Mouse (Mus musculus): ENCODE results near the gene Ddx27.
"Not testable (repeated sequence)": the region's sequence is repeated elsewhere in the genome, so short reads cannot be mapped to it uniquely, and the experiment has no call there.

The Ddx27 gene

GRCm38 (mm10) chr2:167014702-167015381, at the start of gene Ddx27:
Gene Ddx27 (plus strand): TSS chr2:167015193.
- in situ Hi-C loops (cut with MboI; ENCODE audit: low sequenced_read_pairs), result no loop called here

- in situ Hi-C loops (cut with MboI; ENCODE audit: low sequenced_read_pairs), result no loop called here
These were observed 41.8 kb upstream of the Ddx27 start for GRCm38 (mm10) chr2:166973153-166973552.

DNA sequence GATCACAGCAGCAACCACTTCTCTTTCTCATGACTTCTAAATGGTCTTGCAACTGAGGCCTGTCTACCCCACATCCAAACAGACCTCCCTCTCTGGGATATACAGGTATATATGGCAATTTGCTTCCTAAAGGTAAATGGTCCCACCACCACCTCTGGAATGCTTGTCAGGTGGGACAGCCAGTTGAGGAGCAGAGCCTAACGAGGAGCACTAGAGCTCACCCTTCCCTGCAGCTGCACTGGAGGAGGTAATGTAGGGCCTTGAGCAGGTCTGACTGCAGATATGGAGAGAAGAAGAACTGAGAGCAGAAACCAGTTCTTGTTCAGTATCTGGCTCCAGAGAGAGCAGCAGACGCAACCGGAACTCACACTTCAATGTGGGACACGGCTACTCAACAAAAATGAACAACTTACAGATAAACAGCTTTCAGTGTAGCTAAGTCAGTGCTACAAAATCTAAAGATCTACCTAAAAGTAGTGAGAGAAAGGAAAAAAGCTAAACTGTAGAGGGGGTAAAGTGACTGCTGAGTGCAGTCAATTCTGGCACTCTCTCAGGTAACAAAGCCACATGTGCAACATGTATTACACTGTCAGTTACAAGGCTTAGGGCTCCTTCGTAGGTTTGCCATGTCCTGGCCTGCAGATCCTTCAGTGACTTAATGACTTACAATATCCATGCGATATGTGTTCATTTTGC, 40.7 kb upstream of the Ddx27 start:
- in situ Hi-C loops (cut with MboI; ENCODE audit: low sequenced_read_pairs), result no loop called here

DNA sequence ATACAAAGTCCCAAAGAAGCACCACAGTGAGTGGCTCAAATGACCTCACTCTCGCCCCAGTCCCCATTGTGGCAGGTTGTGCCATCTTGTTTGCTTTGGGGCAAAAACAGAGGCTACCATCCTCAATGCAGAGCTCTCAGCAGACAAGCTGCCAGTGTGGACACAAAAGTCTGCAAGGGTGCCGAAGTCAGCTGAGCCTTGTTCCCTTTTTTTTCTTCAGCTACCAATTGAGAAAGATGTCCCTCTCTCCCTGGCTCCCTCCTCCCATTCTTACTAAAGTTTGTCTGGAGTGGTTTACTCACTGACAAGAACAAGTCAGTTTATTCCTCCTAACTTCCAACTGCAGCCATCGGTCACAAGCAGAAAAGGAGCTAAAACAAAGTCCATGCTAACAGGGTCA, 38.6 kb upstream of the Ddx27 start:
- in situ Hi-C loops (cut with MboI; ENCODE audit: low sequenced_read_pairs), result no loop called here

DNA sequence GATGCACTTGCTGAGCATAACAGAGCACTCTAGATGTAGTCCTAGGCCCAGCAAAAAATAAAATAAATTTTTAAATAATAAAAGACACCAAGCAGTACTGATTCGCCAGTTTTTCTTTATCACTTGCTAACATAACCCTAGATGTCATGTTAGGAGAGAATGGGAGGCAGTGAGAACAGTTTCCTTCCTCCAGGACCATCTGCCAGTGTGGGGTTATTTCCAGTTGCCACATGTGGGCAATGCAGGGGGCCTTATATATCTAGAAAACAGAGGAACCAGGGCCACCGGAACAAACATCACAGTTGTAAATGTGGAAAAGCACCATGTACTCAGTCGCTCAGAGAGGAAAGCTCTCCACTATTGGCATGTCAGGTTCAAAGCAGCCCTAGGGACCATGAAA, 37.5 kb upstream of the Ddx27 start:
- in situ Hi-C loops (cut with MboI; ENCODE audit: low sequenced_read_pairs), result no loop called here

GRCm38 (mm10) chr2:166980161-166980560, 34.8 kb upstream of the Ddx27 start:
- in situ Hi-C loops (cut with MboI; ENCODE audit: low sequenced_read_pairs), result no loop called here

GRCm38 (mm10) chr2:166983351-166983894, 31.6 kb upstream of the Ddx27 start:
- in situ Hi-C loops (cut with MboI; ENCODE audit: low sequenced_read_pairs), result no loop called here

DNA sequence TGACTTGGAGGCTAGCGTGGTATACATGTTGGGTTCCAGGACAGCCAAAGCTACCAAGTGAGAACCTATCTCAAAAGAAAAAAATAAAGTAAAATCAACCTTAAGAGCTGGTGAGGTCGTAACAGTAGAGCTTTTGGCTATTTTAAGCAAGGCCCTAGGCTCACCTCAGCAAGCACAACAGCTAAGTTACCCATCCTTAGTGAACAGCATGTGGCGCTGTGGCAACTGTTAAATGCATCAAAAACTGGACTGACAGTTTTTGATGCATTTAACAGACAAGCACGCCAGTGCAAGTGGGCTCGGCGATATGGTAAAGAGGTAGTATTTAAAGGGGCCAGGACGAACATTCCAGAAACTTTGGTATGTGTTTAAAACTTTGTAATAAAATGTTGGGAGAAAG, 24.1 kb upstream of the Ddx27 start:
- in situ Hi-C loops (cut with MboI; ENCODE audit: low sequenced_read_pairs), result no loop called here

- in situ Hi-C loops (cut with MboI; ENCODE audit: low sequenced_read_pairs), result no loop called here
These were observed 23.0 kb upstream of the Ddx27 start for GRCm38 (mm10) chr2:166991945-166992344.

DNA sequence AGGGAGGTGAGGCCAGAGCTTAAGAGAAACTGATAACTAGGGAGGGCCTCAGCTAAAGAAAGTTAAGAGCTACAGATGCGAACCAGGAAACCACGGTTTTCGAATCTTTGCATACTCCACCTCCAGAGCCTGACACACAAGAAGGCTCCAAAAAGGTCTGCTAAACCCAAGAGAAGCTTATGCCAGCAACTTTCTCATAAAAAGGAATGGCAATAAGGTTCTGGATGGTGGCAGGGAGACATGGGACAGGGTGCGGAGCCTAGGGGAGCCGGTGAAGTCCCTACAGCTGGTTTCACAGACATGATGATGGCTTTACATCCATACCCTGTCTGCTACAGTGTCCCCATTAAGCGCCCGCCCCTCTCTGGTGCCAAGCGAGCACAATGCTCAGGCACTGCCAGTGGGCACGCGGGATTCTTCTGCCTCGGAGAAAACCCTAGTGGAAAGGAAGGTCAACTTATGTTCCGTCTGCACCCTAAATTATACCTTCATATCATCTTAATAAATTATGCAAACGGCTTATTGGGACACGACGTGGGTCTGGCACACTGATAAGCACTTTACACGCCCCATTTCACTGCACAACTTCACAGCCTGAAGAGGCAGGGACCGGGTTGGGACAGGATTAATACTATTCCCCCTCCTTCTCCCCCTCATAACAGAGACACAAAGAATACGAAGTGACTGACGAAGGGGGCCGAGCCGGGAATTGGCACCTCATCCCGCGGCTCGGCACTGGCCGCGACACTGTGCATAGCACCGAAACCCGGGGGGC, 19.8 kb upstream of the Ddx27 start:
- in situ Hi-C loops (cut with MboI; ENCODE audit: low sequenced_read_pairs), result no loop called here

GRCm38 (mm10) chr2:166995796-166996532, 19.0 kb upstream of the Ddx27 start, which contains the start of gene Stau1:
Gene Stau1 (minus strand): TSS chr2:166996299.
- in situ Hi-C loops (cut with MboI; ENCODE audit: low sequenced_read_pairs), result no loop called here

DNA sequence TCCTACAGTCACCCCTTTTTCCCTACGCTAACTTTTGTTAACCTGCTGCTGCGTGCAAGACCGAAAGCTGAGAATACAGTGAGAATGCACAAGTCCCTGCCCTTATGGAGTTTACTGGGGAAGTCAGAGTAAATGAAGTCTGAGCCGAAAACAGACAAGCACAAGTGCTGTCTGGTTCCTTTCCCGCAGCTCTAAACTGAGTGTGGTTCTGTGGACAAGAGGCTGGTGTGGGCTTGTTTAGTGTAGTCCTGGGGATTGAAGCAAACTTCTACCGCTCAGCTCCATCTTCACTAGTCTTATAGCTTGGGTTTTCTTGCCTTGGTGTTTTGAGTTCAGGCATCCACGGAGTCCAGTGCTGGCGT, 18.5 kb upstream of the Ddx27 start:
- in situ Hi-C loops (cut with MboI; ENCODE audit: low sequenced_read_pairs), result no loop called here

DNA sequence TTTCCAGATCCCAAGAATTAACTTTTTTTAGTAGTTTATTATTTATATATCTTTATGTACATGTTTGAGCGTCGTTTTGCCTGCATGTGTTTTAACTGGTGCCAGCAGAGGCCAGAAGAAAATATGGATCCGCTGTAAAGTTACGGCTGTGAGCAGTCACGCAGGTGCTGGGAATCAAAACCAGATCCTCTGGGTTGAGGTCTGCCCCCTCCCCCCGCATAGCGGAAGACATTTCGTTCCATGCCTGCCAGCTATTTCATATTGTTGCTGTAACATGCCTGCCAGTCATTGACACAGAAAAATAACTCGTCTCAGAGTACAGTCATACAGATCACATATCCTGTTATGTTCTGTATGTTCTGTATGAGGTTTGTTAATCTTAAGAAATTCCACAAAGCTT, 13.5 kb upstream of the Ddx27 start:
- in situ Hi-C loops (cut with MboI; ENCODE audit: low sequenced_read_pairs), result loop anchor here (5.0 kb wide), 1 partner anchor 44 kb away; no protein-coding TSS in a partner anchor

DNA sequence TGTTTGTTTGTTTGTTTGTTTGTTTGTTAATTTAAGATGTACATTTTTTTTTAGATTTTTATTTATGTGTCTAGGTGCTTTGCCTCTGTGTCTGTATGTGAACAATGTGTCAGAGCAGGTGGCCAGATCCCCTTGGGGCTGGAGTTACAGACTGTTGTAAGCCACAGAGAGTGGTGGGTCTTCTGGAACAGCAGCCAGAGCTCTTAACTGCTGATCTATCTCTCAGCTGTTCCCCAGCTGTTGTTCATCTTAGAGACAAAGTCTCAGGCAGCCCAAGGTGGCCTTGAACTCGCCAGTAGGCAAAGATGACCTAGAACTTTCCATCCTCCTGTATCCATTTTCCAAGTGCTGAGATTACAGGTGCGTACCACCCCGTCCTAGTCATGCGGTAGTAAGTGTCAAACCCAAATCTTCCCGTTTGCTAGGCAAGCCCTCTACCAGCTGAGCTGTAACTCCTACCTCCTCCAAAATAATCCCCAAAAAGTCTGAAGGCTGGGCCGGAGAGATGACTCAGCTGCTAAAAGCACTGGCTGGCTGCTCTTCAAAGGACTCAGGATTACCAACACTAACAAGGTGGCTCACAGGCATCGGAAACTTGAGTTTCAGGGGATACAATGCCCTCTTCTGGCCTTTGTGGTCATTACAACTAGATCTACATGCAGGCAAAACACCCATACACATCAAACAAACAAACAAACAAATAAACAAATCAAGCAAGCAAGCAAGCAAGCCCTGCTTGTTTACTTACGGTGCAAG, 10.7 kb upstream of the Ddx27 start:
- in situ Hi-C loops (cut with MboI; ENCODE audit: low sequenced_read_pairs), result loop anchor here (5.0 kb wide), 1 partner anchor 47 kb away; no protein-coding TSS in a partner anchor

- in situ Hi-C loops (cut with MboI; ENCODE audit: low sequenced_read_pairs), result no loop called here
These were observed 8.6 kb upstream of the Ddx27 start for GRCm38 (mm10) chr2:167006355-167006754.

GRCm38 (mm10) chr2:167007001-167007491, 7.9 kb upstream of the Ddx27 start:
- in situ Hi-C loops (cut with MboI; ENCODE audit: low sequenced_read_pairs), result no loop called here

GRCm38 (mm10) chr2:167007565-167007964, 7.4 kb upstream of the Ddx27 start:
- in situ Hi-C loops (cut with MboI; ENCODE audit: low sequenced_read_pairs), result not testable (repeated sequence)

DNA sequence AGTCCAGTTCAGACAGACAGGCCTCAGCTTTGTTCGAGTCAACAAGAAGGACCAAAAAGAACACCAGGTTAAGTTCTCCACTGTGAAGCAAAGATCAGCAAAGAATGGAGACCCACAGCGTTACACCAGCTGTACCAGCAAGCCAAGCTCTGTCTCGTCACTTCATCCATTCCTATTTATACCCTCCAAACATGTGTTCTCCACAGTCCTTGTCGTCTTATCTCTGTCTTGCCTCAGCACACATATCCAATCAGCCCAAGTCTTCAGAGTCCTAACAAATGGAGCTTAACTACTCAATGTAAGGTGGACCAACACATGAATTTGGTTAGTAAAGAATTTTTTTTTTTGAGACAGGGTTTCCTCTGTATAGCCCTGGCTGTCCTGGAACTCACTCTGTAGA, 5.5 kb upstream of the Ddx27 start:
- in situ Hi-C loops (cut with MboI; ENCODE audit: low sequenced_read_pairs), result no loop called here

DNA sequence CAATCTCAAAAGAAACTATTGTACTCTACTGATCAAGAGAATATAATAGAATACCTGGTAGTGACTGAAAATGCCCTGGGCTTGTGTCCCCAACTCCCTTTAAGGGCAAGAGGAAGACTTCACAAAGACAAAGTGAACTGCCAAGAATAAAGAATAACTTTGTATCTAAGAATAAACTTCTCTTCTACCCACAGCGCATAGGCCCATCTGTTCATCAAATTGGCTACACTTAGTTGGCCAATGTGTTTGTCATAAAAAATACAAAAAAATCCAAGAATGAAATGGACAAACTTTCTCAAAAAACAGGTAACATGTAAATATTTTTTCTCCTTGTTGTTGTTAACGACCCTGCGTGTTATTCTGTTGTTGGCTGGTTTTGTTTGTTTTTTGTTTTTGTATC, 4.4 kb upstream of the Ddx27 start:
- in situ Hi-C loops (cut with MboI; ENCODE audit: low sequenced_read_pairs), result no loop called here

GRCm38 (mm10) chr2:167015382-167015718, 357 bp downstream of the Ddx27 start:
- in situ Hi-C loops (cut with MboI; ENCODE audit: low sequenced_read_pairs), result no loop called here

All from CH12F3 (cell line).